Mouse (Mus musculus): ENCODE results near the gene Smyd1. TPM values are rescaled to one million over a fixed set of nuclear protein-coding genes. Genes with fewer than 3 reads are reported as not detected.

The Smyd1 gene
- polyA plus RNA-seq, 1 experiment: 4.9 TPM

DNA sequence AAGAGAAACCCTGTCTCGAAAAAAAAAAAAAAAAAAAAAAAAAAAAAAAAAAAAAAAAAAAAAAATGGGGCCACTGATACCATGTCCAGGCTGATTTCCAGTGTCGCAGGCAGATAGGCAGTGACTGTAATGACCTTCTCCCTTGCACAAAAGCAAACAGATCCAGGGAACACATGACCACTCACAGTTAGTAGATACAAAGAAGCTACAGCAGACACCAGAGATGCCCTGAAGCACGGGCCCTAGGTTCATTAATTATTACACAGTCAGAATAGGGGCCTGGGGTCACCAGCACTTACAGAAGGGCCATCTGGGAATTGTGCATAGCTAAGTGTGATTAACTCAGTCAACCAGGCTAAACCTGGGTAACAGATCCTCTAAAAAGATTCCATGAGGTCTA is 86.1 kb downstream of the Smyd1 start:
- Histone ChIP-seq H3K27me3 (ENCODE audit: control insufficient read depth, insufficient read depth, low read length) (no peaks in the 10 kb centered on the region), H3K4me3 (ENCODE audit: control insufficient read depth, low read depth, low read length) (no peak overlapping the region), H3K27ac (ENCODE audit: control insufficient read depth, insufficient read depth, low read depth, low read length) (no peak overlapping the region), H3K36me3 (ENCODE audit: control insufficient read depth, insufficient read depth, low read length) (no peaks in the 10 kb centered on the region), H3K4me1 (ENCODE audit: control insufficient read depth, insufficient read depth, low read length) (peaks cover 4% of the 10 kb centered on the region; the same call in 1 of the 2 replicates)
- no peak for TF ChIP-seq POLR2A (IDR thresholded peaks at IDR 0.05; ENCODE audit: control insufficient read depth, low read depth, low read length)
- no peak for TF ChIP-seq CTCF (IDR thresholded peaks at IDR 0.05; ENCODE audit: control insufficient read depth, insufficient read depth, insufficient replicate concordance, low read depth, low read length)

DNA sequence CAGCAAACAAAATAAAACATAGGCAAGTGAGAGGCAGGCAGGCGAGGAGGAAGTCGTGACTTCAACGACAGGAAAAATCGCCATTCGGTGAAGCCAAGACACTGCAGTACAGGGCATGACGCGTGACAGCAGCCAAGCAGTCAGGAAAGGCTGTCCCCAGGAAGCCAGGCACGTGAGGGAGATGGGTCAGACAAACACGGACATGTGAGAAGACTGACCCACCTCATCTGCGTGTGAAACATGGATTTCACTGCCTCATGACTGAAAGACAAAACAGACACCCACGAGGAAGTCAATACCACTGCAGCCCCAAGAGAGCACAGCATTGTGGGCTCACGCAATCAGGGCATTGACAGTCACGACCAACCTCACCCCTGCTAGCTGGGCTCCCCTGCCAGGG is 86.9 kb downstream of the Smyd1 start:
- H3K27ac ChIP-seq (ENCODE audit: control insufficient read depth, insufficient read depth, low read depth, low read length): no peak overlapping the region
- no peak overlapping the region for H3K4me3 ChIP-seq (ENCODE audit: control insufficient read depth, low read depth, low read length)
- no peaks in the 10 kb centered on the region for H3K27me3 ChIP-seq (ENCODE audit: control insufficient read depth, insufficient read depth, low read length)
- peaks cover 4% of the 10 kb centered on the region; the same call in 1 of the 2 replicates for H3K4me1 ChIP-seq (ENCODE audit: control insufficient read depth, insufficient read depth, low read length)
- no peaks in the 10 kb centered on the region for H3K36me3 ChIP-seq (ENCODE audit: control insufficient read depth, insufficient read depth, low read length)
- TF ChIP-seq POLR2A (IDR thresholded peaks at IDR 0.05; ENCODE audit: control insufficient read depth, low read depth, low read length) (no peak), CTCF (IDR thresholded peaks at IDR 0.05; ENCODE audit: control insufficient read depth, insufficient read depth, insufficient replicate concordance, low read depth, low read length) (no peak)

DNA sequence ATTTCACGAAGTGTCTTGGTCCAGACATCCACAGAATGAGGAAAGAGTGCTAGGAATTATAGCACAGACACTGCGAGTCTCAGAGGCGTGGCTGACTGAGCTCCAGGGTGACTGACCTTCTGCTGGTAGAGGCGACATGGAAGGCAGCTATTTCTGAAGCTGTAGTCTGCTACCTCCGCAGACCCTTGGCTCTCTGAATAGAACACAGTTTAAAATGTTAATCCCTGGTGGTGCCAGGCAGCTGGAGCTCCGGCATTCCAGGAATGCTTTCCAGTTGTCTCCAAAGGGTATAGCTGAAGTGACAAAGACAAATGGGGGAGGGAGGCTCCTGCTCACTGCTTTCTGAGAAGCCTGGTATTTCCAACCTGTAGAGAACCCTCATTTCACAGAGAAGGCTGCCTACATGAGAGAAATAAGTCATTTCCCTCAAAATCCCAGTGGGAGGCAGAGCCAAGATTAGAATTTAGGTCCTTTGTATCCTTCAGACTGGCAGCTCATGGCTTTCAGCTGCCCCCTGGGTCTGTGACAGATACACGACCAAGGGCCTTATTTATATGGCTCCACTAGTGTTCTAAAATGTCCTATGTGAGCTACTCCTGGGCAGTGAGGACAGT is 94.8 kb downstream of the Smyd1 start:
- TF ChIP-seq CTCF (IDR thresholded peaks at IDR 0.05; ENCODE audit: control insufficient read depth, insufficient read depth, insufficient replicate concordance, low read depth, low read length) (no peak), POLR2A (IDR thresholded peaks at IDR 0.05; ENCODE audit: control insufficient read depth, low read depth, low read length) (no peak)
- H3K4me1 ChIP-seq (ENCODE audit: control insufficient read depth, insufficient read depth, low read length): no peaks in the 10 kb centered on the region
- no peak overlapping the region for H3K27ac ChIP-seq (ENCODE audit: control insufficient read depth, insufficient read depth, low read depth, low read length)
- H3K36me3 ChIP-seq (ENCODE audit: control insufficient read depth, insufficient read depth, low read length): no peaks in the 10 kb centered on the region
- H3K27me3 ChIP-seq (ENCODE audit: control insufficient read depth, insufficient read depth, low read length): no peaks in the 10 kb centered on the region
- H3K4me3 ChIP-seq (ENCODE audit: control insufficient read depth, low read depth, low read length): no peak overlapping the region

DNA sequence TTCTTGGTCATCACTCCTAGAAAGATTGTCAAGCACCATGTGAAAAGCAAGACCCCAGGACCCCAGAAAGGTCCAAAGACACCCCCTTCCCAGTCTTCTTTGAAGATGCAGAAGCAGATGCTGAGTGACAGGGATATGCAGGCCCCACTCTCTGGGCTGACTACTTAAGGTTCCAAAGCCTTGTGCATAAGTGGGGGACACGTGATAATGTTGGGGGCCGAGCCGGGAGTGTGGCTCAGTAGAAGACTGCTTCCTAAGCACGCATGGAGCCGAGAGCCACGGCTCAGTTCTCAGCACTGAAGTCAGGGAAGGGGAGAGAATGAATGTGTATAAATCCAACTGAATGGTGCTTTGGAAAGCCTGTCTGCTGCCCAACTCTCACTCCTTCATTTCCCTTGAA is 95.5 kb downstream of the Smyd1 start:
- no peak overlapping the region for H3K27ac ChIP-seq (ENCODE audit: control insufficient read depth, insufficient read depth, low read depth, low read length)

DNA sequence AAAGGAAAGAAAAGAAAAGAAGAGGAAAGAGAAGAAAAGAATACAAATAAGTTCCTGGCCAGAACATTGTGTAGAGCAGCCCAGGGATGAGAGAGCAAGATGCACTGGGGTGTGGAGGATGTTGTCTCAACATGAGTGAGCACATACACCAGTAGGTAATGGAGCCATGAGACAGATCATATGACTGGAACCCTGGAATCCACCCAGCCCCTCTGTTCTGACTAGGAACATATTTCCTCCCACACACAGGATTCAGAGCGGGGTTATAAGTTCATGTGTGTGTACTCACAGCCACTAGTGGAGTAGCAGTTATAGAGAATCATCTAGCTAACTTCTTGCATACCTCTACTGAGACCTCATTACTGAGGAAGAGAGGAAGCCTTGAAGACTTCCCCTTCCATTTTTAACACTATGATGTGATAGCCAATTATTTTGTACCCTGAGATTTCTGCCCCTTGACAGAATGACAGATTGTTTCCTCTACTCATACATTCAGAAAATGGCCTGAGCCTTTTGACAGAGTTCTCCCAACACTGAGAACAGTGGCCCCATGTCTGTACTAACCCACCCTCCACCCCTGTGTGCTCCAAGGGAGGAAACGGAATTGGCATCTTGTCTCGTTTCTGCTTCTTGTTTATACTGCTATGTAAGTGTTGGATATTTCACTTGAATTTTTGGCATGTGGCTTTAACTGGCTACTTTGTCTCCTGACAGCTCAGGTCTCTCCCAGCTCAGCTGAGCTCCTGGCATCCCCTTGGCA is 97.7 kb downstream of the Smyd1 start:
- no peak for TF ChIP-seq CTCF (IDR thresholded peaks at IDR 0.05; ENCODE audit: control insufficient read depth, insufficient read depth, insufficient replicate concordance, low read depth, low read length)
- no peak for TF ChIP-seq POLR2A (IDR thresholded peaks at IDR 0.05; ENCODE audit: control insufficient read depth, low read depth, low read length)
- Histone ChIP-seq H3K36me3 (ENCODE audit: control insufficient read depth, insufficient read depth, low read length) (no peaks in the 10 kb centered on the region), H3K27ac (ENCODE audit: control insufficient read depth, insufficient read depth, low read depth, low read length) (no peak overlapping the region), H3K4me1 (ENCODE audit: control insufficient read depth, insufficient read depth, low read length) (no peaks in the 10 kb centered on the region), H3K27me3 (ENCODE audit: control insufficient read depth, insufficient read depth, low read length) (no peaks in the 10 kb centered on the region), H3K4me3 (ENCODE audit: control insufficient read depth, low read depth, low read length) (no peak overlapping the region)

More for the DNA sequence above, 95.5 kb downstream of the Smyd1 start:
- H3K4me3 ChIP-seq (ENCODE audit: control insufficient read depth, low read depth, low read length): no peak overlapping the region
- H3K36me3 ChIP-seq (ENCODE audit: control insufficient read depth, insufficient read depth, low read length): no peaks in the 10 kb centered on the region
- H3K4me1 ChIP-seq (ENCODE audit: control insufficient read depth, insufficient read depth, low read length): no peaks in the 10 kb centered on the region
- no peaks in the 10 kb centered on the region for H3K27me3 ChIP-seq (ENCODE audit: control insufficient read depth, insufficient read depth, low read length)
- TF ChIP-seq CTCF (IDR thresholded peaks at IDR 0.05; ENCODE audit: control insufficient read depth, insufficient read depth, insufficient replicate concordance, low read depth, low read length) (no peak), POLR2A (IDR thresholded peaks at IDR 0.05; ENCODE audit: control insufficient read depth, low read depth, low read length) (no peak)

DNA sequence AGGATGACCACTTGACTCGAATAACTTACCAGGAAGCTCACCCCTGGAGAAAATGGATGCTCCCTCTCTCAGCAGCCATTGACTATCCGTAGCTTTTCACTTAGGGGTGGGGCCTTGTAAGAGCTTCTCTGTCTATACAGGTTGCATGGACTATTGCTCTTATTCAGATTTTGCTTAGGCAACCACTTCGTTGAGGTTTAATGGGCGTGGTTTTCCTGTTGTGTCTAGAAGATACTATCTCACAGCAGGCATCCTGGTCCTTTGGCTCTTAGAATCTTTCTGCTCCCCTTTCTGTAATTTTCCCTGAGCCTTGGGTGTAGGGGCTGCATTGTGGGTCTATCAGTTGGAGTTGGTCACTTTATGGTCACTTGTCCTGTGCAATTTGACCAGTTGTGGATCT is 100.5 kb downstream of the Smyd1 start:
- Histone ChIP-seq H3K27ac (ENCODE audit: control insufficient read depth, insufficient read depth, low read depth, low read length) (no peak overlapping the region), H3K4me1 (ENCODE audit: control insufficient read depth, insufficient read depth, low read length) (no peaks in the 10 kb centered on the region), H3K27me3 (ENCODE audit: control insufficient read depth, insufficient read depth, low read length) (no peaks in the 10 kb centered on the region), H3K4me3 (ENCODE audit: control insufficient read depth, low read depth, low read length) (no peak overlapping the region), H3K36me3 (ENCODE audit: control insufficient read depth, insufficient read depth, low read length) (no peaks in the 10 kb centered on the region)
- no peak for TF ChIP-seq POLR2A (IDR thresholded peaks at IDR 0.05; ENCODE audit: control insufficient read depth, low read depth, low read length)
- no peak for TF ChIP-seq CTCF (IDR thresholded peaks at IDR 0.05; ENCODE audit: control insufficient read depth, insufficient read depth, insufficient replicate concordance, low read depth, low read length)

DNA sequence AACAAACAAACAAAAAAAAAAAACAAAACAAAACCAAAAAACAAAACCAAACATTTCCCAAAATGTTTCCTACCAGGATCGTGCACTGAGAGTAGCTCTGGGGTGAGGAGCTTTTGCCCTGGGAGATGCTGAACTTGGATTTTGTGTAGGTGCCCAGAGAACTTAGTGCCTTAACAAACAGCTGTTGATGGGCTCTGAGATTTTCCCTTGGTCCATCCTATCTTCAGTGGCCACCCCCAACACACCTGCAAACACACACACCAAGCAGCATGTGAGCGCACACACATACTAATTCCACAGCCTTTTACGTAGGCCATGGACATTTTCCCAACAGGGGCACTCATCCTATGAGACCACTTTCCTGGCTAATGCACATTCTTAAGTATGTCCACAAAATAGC is 109.6 kb downstream of the Smyd1 start:
- no peak overlapping the region for H3K4me3 ChIP-seq (ENCODE audit: control insufficient read depth, low read depth, low read length)
- no peaks in the 10 kb centered on the region for H3K4me1 ChIP-seq (ENCODE audit: control insufficient read depth, insufficient read depth, low read length)
- no peak for TF ChIP-seq POLR2A (IDR thresholded peaks at IDR 0.05; ENCODE audit: control insufficient read depth, low read depth, low read length)
- no peak for TF ChIP-seq CTCF (IDR thresholded peaks at IDR 0.05; ENCODE audit: control insufficient read depth, insufficient read depth, insufficient replicate concordance, low read depth, low read length)
- no peaks in the 10 kb centered on the region for H3K36me3 ChIP-seq (ENCODE audit: control insufficient read depth, insufficient read depth, low read length)
- H3K27me3 ChIP-seq (ENCODE audit: control insufficient read depth, insufficient read depth, low read length): no peaks in the 10 kb centered on the region
- no peak overlapping the region for H3K27ac ChIP-seq (ENCODE audit: control insufficient read depth, insufficient read depth, low read depth, low read length)
